Comparison of ENCODE assay signal across 8 mouse cellular contexts in the genomic region with DNA sequence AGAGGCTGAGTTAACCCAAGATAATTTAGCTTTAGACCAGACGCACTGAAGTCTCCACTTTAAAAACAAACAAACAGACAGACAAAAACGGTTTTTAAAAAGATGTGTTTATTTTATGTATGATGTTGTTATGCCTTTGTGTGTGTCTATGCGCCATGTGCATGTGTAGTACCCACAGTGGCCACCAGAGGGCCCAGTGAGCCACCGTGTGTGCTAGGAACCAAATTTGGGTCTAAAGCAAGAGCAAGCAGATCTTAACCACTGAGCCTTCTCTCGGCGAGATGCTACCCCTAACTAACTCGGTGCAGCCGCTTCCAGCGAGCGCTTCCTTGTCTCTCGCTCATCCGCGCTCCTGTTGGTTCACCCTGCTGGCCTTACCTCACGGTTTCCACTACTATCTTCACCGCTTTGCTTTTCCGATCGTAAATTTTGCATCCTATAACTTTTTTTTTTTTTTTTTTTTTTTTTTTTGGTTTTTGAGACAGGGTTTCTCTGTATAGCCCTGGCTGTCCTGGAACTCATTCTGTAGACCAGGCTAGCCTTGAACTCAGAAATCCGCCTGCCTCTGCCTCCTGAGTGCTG.
DNase-seq lines count a peak whose midpoint lies in the region; ATAC-seq and TF ChIP-seq lines count a peak whose summit lies in the region.
"Had no signal": no experiment of that assay in that cellular context is flagged by ENCODE, and none has a peak within 500 bp of the region (broad histone marks: within the 10 kb centered on the region; RNA-seq: fewer than 3 reads in every experiment).

No protein-coding gene starts in this region.

- H3K79me2 ChIP-seq in MEL (ENCODE audit: control insufficient read depth, insufficient read depth, low read length, poor library complexity): no peaks in the 10 kb centered on the region

- no peak for ATAC-seq in kidney, embryonic 15.5 days (replicated peaks; ENCODE audit: low FRiP score)
- ATAC-seq in megakaryocyte, adult 5-6 weeks (ENCODE audit: poor library complexity, severe bottlenecking): peak; percentile 93

- no peak overlapping the region for H3K27ac ChIP-seq in kidney, embryonic 15.5 days
- no peak overlapping the region for H3K27ac ChIP-seq in MEL (ENCODE audit: control insufficient read depth, low read depth, low read length)
- no peak overlapping the region for H3K27ac ChIP-seq in embryonic facial prominence, embryonic 10.5 days (replicated peaks)

- TF ChIP-seq RAD21 in MEL (IDR thresholded peaks at IDR 0.05; ENCODE audit: low read depth, low read length): peak; percentile 100

- H3K4me2 ChIP-seq in kidney, embryonic 15.5 days: no peak overlapping the region

- no peak for TF ChIP-seq EP300 in MEL (IDR thresholded peaks at IDR 0.05; ENCODE audit: low read depth in 1 of 2, low read length in 2 of 2)

- DNase-seq in kidney, adult 18-20 months: peak; percentile 39
- DNase-seq in MEL (ENCODE audit: low read depth, low spot score) (peak; percentile 92), MN1 (ENCODE audit: low spot score) (no peak)
- peak; percentile 61 for DNase-seq in embryonic facial prominence, embryonic 10.5 days (ENCODE audit: low spot score)
- peak; percentile 47 to 53 for DNase-seq in thymus, postnatal 36 days

- peaks cover 12% of the 10 kb centered on the region for H3K4me1 ChIP-seq in kidney, embryonic 15.5 days
- no peaks in the 10 kb centered on the region; a peak in 1 of 4 replicates for H3K4me1 ChIP-seq in MEL (ENCODE audit: control insufficient read depth in 1 of 2, insufficient read depth in 2 of 2, low read length in 2 of 2)
- no peaks in the 10 kb centered on the region for H3K4me1 ChIP-seq in embryonic facial prominence, embryonic 10.5 days
- H3K4me1 ChIP-seq: megakaryocyte, embryonic 14.5 days had no signal

- 0 out of 2 replicates have a peak, but pooled peaks cover 3% of the 10 kb centered on the region for H3K9me3 ChIP-seq in kidney, embryonic 15.5 days (replicated peaks)
- no peaks in the 10 kb centered on the region for H3K9me3 ChIP-seq in MEL (replicated peaks; ENCODE audit: insufficient read depth, low read length)
- H3K9me3 ChIP-seq in embryonic facial prominence, embryonic 10.5 days: 0 out of 2 replicates have a peak, but pooled peaks cover 6% of the 10 kb centered on the region

- no peak overlapping the region for H3K9ac ChIP-seq in kidney, embryonic 15.5 days
- no peak overlapping the region for H3K9ac ChIP-seq in MEL (ENCODE audit: control insufficient read depth, low read depth, low read length, poor library complexity, severe bottlenecking)

- H3K36me3 ChIP-seq in kidney, embryonic 15.5 days: 0 out of 2 replicates have a peak, but pooled peaks cover 3% of the 10 kb centered on the region
- no peaks in the 10 kb centered on the region for H3K36me3 ChIP-seq in MEL (ENCODE audit: control insufficient read depth in 1 of 2, insufficient read depth in 2 of 2, low read length in 2 of 2)
- H3K36me3 ChIP-seq in embryonic facial prominence, embryonic 10.5 days (replicated peaks): no peaks in the 10 kb centered on the region

- WGBS in kidney, embryonic 15.5 days: 77% methylated on average over 18 of the region's 18 CpGs
- 64% methylated on average over 18 of the region's 18 CpGs for WGBS in embryonic facial prominence, embryonic 10.5 days

- no peak for TF ChIP-seq POLR2A in MEL (IDR thresholded peaks at IDR 0.05; ENCODE audit: control insufficient read depth in 1 of 2, insufficient read depth in 1 of 2, low read depth in 1 of 2, low read length in 2 of 2, poor library complexity in 1 of 2)

- H3K4me3 ChIP-seq in kidney, embryonic 15.5 days (replicated peaks): no peak overlapping the region
- H3K4me3 ChIP-seq in MEL (ENCODE audit: control insufficient read depth in 1 of 2, insufficient read depth in 1 of 2, low read depth in 2 of 2, low read length in 2 of 2): no peak overlapping the region
- H3K4me3 ChIP-seq in embryonic facial prominence, embryonic 10.5 days: no peak overlapping the region
- H3K4me3 ChIP-seq: megakaryocyte, embryonic 14.5 days had no signal

- peak in 2 of 3 experiments; percentile 99 to 100 for TF ChIP-seq CTCF in MEL (IDR thresholded peaks at IDR 0.05 in 2 of 3, conservative IDR thresholded peaks at IDR 0.05 in 1 of 3; ENCODE audit: control insufficient read depth in 1 of 3, insufficient read depth in 1 of 3, low read depth in 2 of 3, low read length in 3 of 3, poor library complexity in 1 of 3, severe bottlenecking in 1 of 3)

- no peaks in the 10 kb centered on the region for H3K27me3 ChIP-seq in kidney, embryonic 15.5 days
- H3K27me3 ChIP-seq in MEL (ENCODE audit: control insufficient read depth in 1 of 2, insufficient read depth in 2 of 2, low read length in 2 of 2): no peaks in the 10 kb centered on the region
- H3K27me3 ChIP-seq in embryonic facial prominence, embryonic 10.5 days (replicated peaks; ENCODE audit: low read depth, poor library complexity, severe bottlenecking): no peaks in the 10 kb centered on the region
- H3K27me3 ChIP-seq: megakaryocyte, embryonic 14.5 days had no signal

TF ChIP-seq in MEL, 35 proteins besides CTCF, POLR2A, EP300 and RAD21:
- TF ChIP-seq SMC3 (IDR thresholded peaks at IDR 0.05; ENCODE audit: low read depth, low read length) (peak; percentile 100), TAL1 (IDR thresholded peaks at IDR 0.05; ENCODE audit: low read length) (no peak), ZMIZ1 (IDR thresholded peaks at IDR 0.05; ENCODE audit: low read depth, low read length) (no peak), BHLHE40 (IDR thresholded peaks at IDR 0.05; ENCODE audit: borderline replicate concordance, low read depth, low read length) (no peak), MAX (IDR thresholded peaks at IDR 0.05; ENCODE audit: low read length) (peak; percentile 87), ZKSCAN1 (IDR thresholded peaks at IDR 0.05; ENCODE audit: low read depth, low read length) (no peak), GABPA (IDR thresholded peaks at IDR 0.05; ENCODE audit: low read depth, low read length) (no peak), MAFK (IDR thresholded peaks at IDR 0.05; ENCODE audit: borderline replicate concordance, low read depth, low read length) (no peak), TBP (IDR thresholded peaks at IDR 0.05; ENCODE audit: low read depth, low read length) (peak; percentile 53; the same call in 1 of the 2 replicates), USF2 (IDR thresholded peaks at IDR 0.05; ENCODE audit: borderline replicate concordance in 1 of 2, insufficient read depth in 1 of 2, low read depth in 1 of 2, low read length in 2 of 2) (no peak), ZNF384 (IDR thresholded peaks at IDR 0.05; ENCODE audit: low read depth, low read length) (peak; percentile 64; the same call in 1 of the 2 replicates), POLR2AphosphoS2 (IDR thresholded peaks at IDR 0.05; ENCODE audit: low read length) (no peak), UBTF (IDR thresholded peaks at IDR 0.05; ENCODE audit: borderline replicate concordance, insufficient read depth, low read depth, low read length) (no peak), CHD1 (IDR thresholded peaks at IDR 0.05; ENCODE audit: low read depth, low read length) (no peak), ETS1 (IDR thresholded peaks at IDR 0.05; ENCODE audit: low read depth, low read length) (no peak), MYC (IDR thresholded peaks at IDR 0.05; ENCODE audit: low read depth, low read length) (peak; percentile 97), USF1 (IDR thresholded peaks at IDR 0.05; ENCODE audit: low read depth, low read length) (no peak), MEF2A (IDR thresholded peaks at IDR 0.05; ENCODE audit: extremely low read depth, insufficient replicate concordance, low read depth, low read length, poor library complexity, severe bottlenecking) (peak; percentile 32; the same call in 1 of the 2 replicates), ZC3H11A (IDR thresholded peaks at IDR 0.05; ENCODE audit: low read depth, low read length) (peak; percentile 99), RCOR1 (IDR thresholded peaks at IDR 0.05; ENCODE audit: low read depth, low read length) (no peak), MYB (IDR thresholded peaks at IDR 0.05; ENCODE audit: low read depth, low read length) (no peak), MAZ (IDR thresholded peaks at IDR 0.05; ENCODE audit: low read depth, low read length) (no peak), POLR2AphosphoS5 (IDR thresholded peaks at IDR 0.05; ENCODE audit: borderline replicate concordance, low read depth, low read length) (no peak), HCFC1 (IDR thresholded peaks at IDR 0.05; ENCODE audit: low read depth, low read length) (no peak), NRF1 (IDR thresholded peaks at IDR 0.05; ENCODE audit: insufficient read depth, low read depth, low read length, poor library complexity, severe bottlenecking) (no peak), TCF12 (IDR thresholded peaks at IDR 0.05; ENCODE audit: low read depth, low read length) (no peak), SIN3A (IDR thresholded peaks at IDR 0.05; ENCODE audit: low read length) (peak; percentile 41; the same call in 1 of the 2 replicates), CHD2 (IDR thresholded peaks at IDR 0.05; ENCODE audit: low read length) (no peak), GATA1 (IDR thresholded peaks at IDR 0.05; ENCODE audit: low read depth, low read length) (no peak), E2F4 (IDR thresholded peaks at IDR 0.05; ENCODE audit: borderline replicate concordance, low read depth, low read length) (no peak)
TF ChIP-seq in MEL: peak in this region for 8.
